Mouse (Mus musculus) lung, postnatal 0 days (tissue): Measurements from ENCODE around the gene Ifi203. TPM values are rescaled to one million over a fixed set of nuclear protein-coding genes. Genes with fewer than 3 reads are reported as not detected.
A peak's percentile ranks its signal among the peaks of the same experiment; 100 is the strongest.
"Not testable (repeated sequence)": the region's sequence is repeated elsewhere in the genome, so short reads cannot be mapped to it uniquely, and the experiment has no call there.

Experiments
- ATAC-seq: fragments of 200-750 bp; cut with Nextera tagmentation; 2 replicates; pipeline ENCODE4 v1.8.0; 2017; ENCODE audit warnings: moderate library complexity
- DNase-seq: peaks from one replicate; pipeline ENCODE4 v3.0.0-alpha.2; 2016; ENCODE audit warnings: low spot score
- H3K27ac ChIP-seq: fragments of 300-500 bp; sonication (generic); 2 replicates; pipeline ENCODE4 v1.5.1; 2014; ENCODE audit warnings: antibody characterized with exemption, mild to moderate bottlenecking, low read length, mixed read lengths
- H3K27me3 ChIP-seq: fragments of 300-500 bp; sonication (generic); replicated peaks from 2 replicates; pipeline ENCODE4 v1.6.1; 2014; ENCODE audit warnings: low read length, mixed read lengths; ENCODE audit not compliant: insufficient read depth
- H3K36me3 ChIP-seq: fragments of 300-500 bp; sonication (generic); 2 replicates; pipeline ENCODE4 v1.6.1; 2014; ENCODE audit warnings: low read length, mixed read lengths; ENCODE audit not compliant: insufficient read depth
- H3K4me1 ChIP-seq: fragments of 300-500 bp; sonication (generic); 2 replicates; pipeline ENCODE4 v1.6.1; 2014; ENCODE audit warnings: antibody characterized with exemption, low read depth, low read length, mixed read lengths; ENCODE audit not compliant: insufficient read depth
- H3K4me2 ChIP-seq: fragments of 300-500 bp; sonication (generic); replicated peaks from 2 replicates; pipeline ENCODE4 v1.6.1; 2014; ENCODE audit warnings: low read depth, mild to moderate bottlenecking, low read length, moderate library complexity, mixed read lengths
- H3K4me3 ChIP-seq: fragments of 300-500 bp; sonication (generic); 2 replicates; pipeline ENCODE4 v1.5.1; 2014; ENCODE audit warnings: low read depth, low read length
- H3K9ac ChIP-seq: fragments of 300-500 bp; sonication (generic); replicated peaks from 2 replicates; pipeline ENCODE4 v1.6.1; 2014; ENCODE audit warnings: low read depth, mild to moderate bottlenecking
- H3K9me3 ChIP-seq: fragments of 300-500 bp; sonication (generic); 2 replicates; pipeline ENCODE4 v1.6.1; 2016; ENCODE audit warnings: low read length, mixed read lengths
- CTCF ChIP-seq: IDR thresholded peaks from 2 replicates; pipeline ENCODE4 v1.5.1; 2016; ENCODE audit warnings: antibody characterized with exemption, mild to moderate bottlenecking
- EP300 ChIP-seq: IDR thresholded peaks from 2 replicates; pipeline ENCODE4 v1.6.1; 2016; ENCODE audit warnings: antibody characterized with exemption, mild to moderate bottlenecking, control low read depth
- WGBS: fragments of 180-500 bp; shearing (Covaris S2); extraction: QIAGEN DNeasy Blood & Tissue Kit; methylation state at CpG from one replicate; pipeline ENCODE4 v1.1.7; 2014; 5-methylcytosine and 5-hydroxymethylcytosine counted together
- polyA plus RNA-seq: library from polyadenylated mRNA; unstranded; fragments of >200 nt; fragmentation: Nextera tagmentation; extraction: Ambion mirVana; gene quantifications from 2 replicates; pipeline ENCODE4 v1.2.1, GENCODE M21; 2015

The Ifi203 gene
- polyA plus RNA-seq, 1 experiment from 2014 or later = 3.2 TPM

DNA sequence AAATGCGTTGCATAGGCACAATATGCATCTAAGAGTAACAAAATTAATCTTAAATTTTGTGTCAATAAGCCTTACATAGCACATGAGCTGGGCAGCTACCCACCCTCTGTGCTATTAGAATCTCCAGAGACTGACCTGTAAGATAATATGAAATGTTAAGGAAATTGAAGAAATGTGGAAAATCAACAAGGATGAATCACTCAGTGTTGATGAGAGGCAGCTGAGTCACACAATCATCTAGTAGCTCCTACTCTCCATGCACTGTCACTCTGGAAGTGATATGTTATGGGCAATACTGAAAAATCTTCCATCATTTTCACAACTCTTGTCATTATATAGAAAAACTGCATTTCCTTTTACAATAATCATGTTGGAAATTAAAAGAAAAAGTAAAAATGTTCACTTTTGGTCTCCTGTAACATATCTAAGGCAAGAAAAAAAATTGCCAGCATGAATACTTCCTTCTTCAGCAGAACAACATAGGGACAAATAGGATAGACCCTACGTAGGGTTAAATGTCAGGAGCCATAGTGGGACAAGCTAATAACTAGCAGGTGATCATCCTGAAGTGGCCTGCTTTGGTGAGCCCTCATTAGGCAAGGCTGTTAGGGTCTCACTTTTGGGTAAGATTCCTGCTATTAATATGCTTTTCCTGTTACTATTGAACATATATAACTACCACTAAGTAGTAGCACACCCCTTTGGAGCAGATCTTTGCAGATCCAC, 12.8 kb upstream of the Ifi203 start:
- DNase-seq = no peak
- no peaks in the 10 kb centered on the region for H3K36me3 ChIP-seq
- H3K4me2 ChIP-seq = no peak overlapping the region
- H3K9me3 ChIP-seq = no peaks in the 10 kb centered on the region
- TF ChIP-seq CTCF (no peak), EP300 (no peak)
- no peak overlapping the region for H3K27ac ChIP-seq
- H3K27me3 ChIP-seq = no peaks in the 10 kb centered on the region
- no peaks in the 10 kb centered on the region for H3K4me1 ChIP-seq
- no peak overlapping the region for H3K4me3 ChIP-seq
- 76% methylated on average over 2 of the region's 2 CpGs for WGBS
- H3K9ac ChIP-seq = no peak overlapping the region
- no peak for ATAC-seq

GRCm38 (mm10) chr1:173953563-173953962, 11.1 kb upstream of the Ifi203 start:
- no peak for DNase-seq
- no peaks in the 10 kb centered on the region for H3K4me1 ChIP-seq
- WGBS = 82% methylated on average over 1 of the region's 1 CpGs
- no peak overlapping the region for H3K27ac ChIP-seq
- H3K4me3 ChIP-seq = no peak overlapping the region
- no peak overlapping the region for H3K9ac ChIP-seq
- no peak for ATAC-seq
- H3K27me3 ChIP-seq = no peaks in the 10 kb centered on the region
- H3K9me3 ChIP-seq = no peaks in the 10 kb centered on the region
- no peak overlapping the region for H3K4me2 ChIP-seq
- no peak for TF ChIP-seq CTCF
- no peak for TF ChIP-seq EP300
- H3K36me3 ChIP-seq = no peaks in the 10 kb centered on the region

DNA sequence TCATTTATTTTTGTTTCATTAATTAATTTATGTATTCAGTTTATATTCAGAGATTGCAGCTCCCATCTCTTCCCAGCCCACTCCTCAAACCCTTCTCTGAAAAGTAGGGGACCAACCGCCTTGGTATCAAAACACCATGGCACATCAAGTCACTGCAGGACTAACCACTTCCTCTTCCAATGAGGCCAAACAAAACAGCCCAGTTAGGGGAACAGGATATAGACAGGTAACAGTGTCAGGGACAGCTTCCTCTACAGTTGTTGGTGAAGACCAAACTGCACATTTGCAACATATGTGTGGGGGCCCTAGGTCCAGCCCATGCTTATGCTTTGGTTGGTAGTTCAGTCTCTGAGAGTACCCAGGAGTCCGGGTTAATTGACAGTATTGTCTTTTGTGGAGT, 6.6 kb upstream of the Ifi203 start:
- H3K4me1 ChIP-seq, H3K36me3 ChIP-seq, DNase-seq, H3K4me3 ChIP-seq, H3K27ac ChIP-seq, ATAC-seq, H3K27me3 ChIP-seq, H3K9me3 ChIP-seq, H3K4me2 ChIP-seq, H3K9ac ChIP-seq: not testable (repeated sequence)
- 63% methylated on average over 2 of the region's 2 CpGs for WGBS

GRCm38 (mm10) chr1:173942780-173943066, 251 bp upstream of the Ifi203 start:
- not testable (repeated sequence) for H3K4me3 ChIP-seq, H3K4me1 ChIP-seq, H3K27ac ChIP-seq, ATAC-seq, H3K9ac ChIP-seq, H3K4me2 ChIP-seq, H3K9me3 ChIP-seq, H3K36me3 ChIP-seq, H3K27me3 ChIP-seq, DNase-seq

- not testable (repeated sequence) for H3K4me3 ChIP-seq, H3K27me3 ChIP-seq, H3K9me3 ChIP-seq, H3K4me1 ChIP-seq, DNase-seq, ATAC-seq, H3K36me3 ChIP-seq, H3K9ac ChIP-seq, H3K27ac ChIP-seq, H3K4me2 ChIP-seq
- WGBS = 75% methylated on average over 2 of the region's 2 CpGs
Measured at GRCm38 (mm10) chr1:173941522-173941921, 950 bp downstream of the Ifi203 start.

DNA sequence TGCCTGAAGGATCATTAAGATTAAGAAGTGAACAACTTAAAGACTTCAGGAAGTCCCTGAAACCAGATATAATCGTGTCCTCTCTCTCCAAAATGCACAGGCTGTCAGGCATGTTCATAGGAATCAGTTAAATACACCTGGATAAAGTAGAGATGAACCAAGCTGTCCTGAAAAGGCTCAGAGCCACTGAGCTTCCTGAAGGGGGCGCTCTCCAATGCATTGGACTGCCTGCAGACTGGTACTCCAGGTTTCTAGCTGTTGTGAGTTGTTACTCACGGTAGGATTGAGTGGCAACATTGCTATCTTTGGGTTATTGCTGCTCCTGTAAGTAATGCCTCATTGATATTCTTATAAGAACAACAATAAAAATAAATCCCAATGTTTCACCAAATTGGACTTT, 23.2 kb downstream of the Ifi203 start:
- not testable (repeated sequence) for H3K9ac ChIP-seq, H3K27me3 ChIP-seq, H3K27ac ChIP-seq, H3K4me1 ChIP-seq, DNase-seq, H3K4me2 ChIP-seq, H3K4me3 ChIP-seq, ATAC-seq, H3K36me3 ChIP-seq, H3K9me3 ChIP-seq
- 59% methylated on average over 2 of the region's 3 CpGs for WGBS

GRCm38 (mm10) chr1:173914559-173914958, 27.9 kb downstream of the Ifi203 start:
- H3K9ac ChIP-seq = no peak overlapping the region
- DNase-seq = no peak
- H3K4me1 ChIP-seq = no peaks in the 10 kb centered on the region
- H3K36me3 ChIP-seq = no peaks in the 10 kb centered on the region
- H3K4me2 ChIP-seq = no peak overlapping the region
- H3K27me3 ChIP-seq = no peaks in the 10 kb centered on the region
- H3K27ac ChIP-seq = no peak overlapping the region
- 71% methylated on average over 2 of the region's 2 CpGs for WGBS
- no peak for TF ChIP-seq EP300
- no peak for TF ChIP-seq CTCF
- no peak overlapping the region for H3K4me3 ChIP-seq
- no peaks in the 10 kb centered on the region for H3K9me3 ChIP-seq
- ATAC-seq = no peak

DNA sequence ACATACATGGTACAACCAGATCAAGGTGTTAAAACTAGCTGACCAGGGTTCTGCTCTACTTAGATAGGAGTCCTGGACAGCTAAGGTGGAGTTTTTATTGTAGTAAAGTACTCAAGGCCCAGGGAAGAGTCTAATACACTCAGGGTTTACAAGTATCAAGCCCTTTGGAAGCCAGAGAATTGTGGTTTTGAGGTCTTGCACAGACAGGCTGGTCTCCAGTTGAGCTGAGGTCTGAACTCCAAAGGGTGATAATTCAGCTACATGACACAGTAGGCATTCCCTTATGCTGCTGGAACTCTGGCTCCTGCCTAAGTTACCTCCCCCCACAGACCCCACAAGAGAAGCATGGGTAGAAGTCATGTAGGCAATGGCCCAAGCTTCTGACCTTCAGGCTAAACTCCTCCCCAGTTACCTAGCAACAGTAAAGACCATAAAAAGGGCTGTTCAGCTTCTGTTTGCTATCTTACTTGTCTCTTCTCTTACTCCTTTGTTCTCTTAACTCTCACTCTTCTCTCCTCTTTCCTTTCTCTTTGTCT, 29.1 kb downstream of the Ifi203 start:
- not testable (repeated sequence) for H3K4me2 ChIP-seq, H3K36me3 ChIP-seq, DNase-seq, H3K9me3 ChIP-seq, H3K9ac ChIP-seq, H3K27me3 ChIP-seq, ATAC-seq, H3K4me1 ChIP-seq, H3K4me3 ChIP-seq, H3K27ac ChIP-seq

DNA sequence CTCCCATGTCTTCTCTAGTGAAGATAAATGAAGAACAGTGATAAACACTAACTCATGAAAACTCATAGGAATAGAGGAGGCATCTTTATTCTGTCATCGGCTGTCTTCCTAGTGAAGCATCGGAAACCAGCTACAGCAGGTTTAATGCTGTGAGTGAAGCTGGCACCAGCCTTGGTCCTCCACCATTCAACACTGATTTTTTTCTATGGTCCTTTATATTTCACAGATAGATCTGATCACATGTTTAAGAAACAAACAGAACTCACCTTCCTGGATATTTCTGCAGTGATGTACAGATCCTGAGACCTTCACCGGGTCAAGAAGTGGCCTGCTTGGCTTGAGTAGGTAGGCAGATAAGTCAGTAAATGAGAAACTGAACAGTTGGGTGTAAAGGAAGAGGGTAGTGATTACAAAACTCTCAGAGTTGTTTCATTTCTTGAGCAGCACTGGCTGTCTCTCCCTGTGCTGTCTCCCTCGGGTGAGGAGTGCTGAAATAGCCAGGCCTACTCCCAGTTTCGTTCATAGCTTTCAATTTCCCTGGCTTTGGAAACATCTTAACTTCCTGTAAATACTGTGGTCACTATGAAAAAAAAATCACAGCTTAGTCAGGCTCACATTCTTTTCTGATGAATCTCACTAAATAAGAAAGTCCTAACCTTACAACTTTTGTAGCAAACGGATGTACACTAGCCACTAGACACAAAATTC, 29.8 kb downstream of the Ifi203 start, which contains the start of gene Ifi211:
Gene Ifi211 (minus strand): TSS at position 499 of the 708 bp plus-strand sequence.
- not testable (repeated sequence) for H3K27ac ChIP-seq, H3K4me3 ChIP-seq, H3K27me3 ChIP-seq, H3K9me3 ChIP-seq, H3K4me1 ChIP-seq, H3K4me2 ChIP-seq, H3K36me3 ChIP-seq, H3K9ac ChIP-seq, ATAC-seq
- peak; percentile 13 for DNase-seq
- WGBS = 68% methylated on average over 6 of the region's 6 CpGs
